Mouse (Mus musculus): ENCODE measurements around the gene Mrpl4.

The Mrpl4 gene

GRCm38 (mm10) chr9:21018600-21018999 is 16.1 kb downstream of the Mrpl4 start:
- no peak for DNase-seq

DNA sequence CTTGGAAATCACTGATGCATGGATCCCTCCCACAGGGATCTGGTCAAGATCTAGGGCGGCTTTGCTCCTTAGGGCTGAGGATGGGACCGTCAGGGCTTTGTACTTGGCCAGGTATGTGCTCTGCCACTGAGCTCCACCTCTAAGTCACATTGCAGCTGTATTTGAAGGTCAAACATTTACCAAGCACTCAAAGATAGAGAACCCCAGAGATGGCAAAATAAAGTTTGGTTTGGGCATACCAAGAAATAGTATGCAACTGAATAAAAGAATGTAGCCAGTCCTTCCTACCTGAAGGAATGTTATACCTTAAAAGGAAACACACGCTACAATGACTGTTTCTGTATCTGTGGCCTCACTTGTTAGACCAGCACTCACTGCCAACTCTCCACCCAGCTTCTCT is 18.8 kb downstream of the Mrpl4 start:
- no peak for DNase-seq

GRCm38 (mm10) chr9:21022288-21022687 is 19.8 kb downstream of the Mrpl4 start:
- no peak for DNase-seq

- no peak for DNase-seq
Measured at GRCm38 (mm10) chr9:21022726-21023125, 20.2 kb downstream of the Mrpl4 start.

DNA sequence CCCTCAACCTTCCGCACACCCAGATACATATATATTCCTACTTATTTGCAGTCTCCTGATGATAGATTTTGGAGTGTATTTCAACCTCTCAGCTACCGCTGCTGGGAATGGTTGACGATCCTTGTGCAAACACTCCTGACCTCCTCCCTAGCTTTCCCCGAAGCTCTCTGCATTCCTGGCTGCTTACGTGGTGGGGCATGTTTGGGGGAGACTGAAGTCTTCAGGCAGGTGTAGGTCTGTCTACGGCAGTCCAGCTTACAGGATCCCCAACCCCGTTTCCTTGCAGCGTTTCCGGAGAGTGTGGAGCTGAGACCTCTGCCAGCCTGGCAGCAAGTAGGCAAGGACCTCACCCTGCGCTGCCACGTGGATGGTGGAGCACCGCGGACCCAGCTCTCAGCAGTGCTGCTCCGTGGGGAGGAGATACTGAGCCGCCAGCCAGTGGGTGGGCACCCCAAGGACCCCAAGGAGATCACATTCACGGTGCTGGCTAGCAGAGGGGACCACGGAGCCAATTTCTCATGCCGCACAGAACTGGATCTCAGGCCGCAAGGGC is 22.8 kb downstream of the Mrpl4 start:
- DNase-seq = no peak

GRCm38 (mm10) chr9:21026849-21027248 is 24.3 kb downstream of the Mrpl4 start:
- DNase-seq = no peak

DNA sequence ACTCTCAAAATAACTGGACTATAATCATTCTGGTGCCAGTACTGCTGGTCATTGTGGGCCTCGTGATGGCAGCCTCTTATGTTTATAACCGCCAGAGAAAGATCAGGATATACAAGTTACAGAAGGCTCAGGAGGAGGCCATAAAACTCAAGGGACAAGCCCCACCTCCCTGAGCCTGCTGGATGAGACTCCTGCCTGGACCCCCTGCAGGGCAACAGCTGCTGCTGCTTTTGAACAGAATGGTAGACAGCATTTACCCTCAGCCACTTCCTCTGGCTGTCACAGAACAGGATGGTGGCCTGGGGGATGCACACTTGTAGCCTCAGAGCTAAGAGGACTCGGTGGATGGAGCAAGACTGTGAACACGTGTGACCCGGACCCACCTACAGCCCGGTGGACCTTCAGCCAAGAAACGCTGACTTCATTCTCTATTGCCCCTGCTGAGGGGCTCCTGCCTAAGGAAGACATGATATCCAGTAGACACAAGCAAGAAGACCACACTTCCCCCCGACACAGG is 25.3 kb downstream of the Mrpl4 start:
- no peak for DNase-seq

- no peak for DNase-seq
Measured at GRCm38 (mm10) chr9:21028560-21029110, 26.1 kb downstream of the Mrpl4 start.

DNA sequence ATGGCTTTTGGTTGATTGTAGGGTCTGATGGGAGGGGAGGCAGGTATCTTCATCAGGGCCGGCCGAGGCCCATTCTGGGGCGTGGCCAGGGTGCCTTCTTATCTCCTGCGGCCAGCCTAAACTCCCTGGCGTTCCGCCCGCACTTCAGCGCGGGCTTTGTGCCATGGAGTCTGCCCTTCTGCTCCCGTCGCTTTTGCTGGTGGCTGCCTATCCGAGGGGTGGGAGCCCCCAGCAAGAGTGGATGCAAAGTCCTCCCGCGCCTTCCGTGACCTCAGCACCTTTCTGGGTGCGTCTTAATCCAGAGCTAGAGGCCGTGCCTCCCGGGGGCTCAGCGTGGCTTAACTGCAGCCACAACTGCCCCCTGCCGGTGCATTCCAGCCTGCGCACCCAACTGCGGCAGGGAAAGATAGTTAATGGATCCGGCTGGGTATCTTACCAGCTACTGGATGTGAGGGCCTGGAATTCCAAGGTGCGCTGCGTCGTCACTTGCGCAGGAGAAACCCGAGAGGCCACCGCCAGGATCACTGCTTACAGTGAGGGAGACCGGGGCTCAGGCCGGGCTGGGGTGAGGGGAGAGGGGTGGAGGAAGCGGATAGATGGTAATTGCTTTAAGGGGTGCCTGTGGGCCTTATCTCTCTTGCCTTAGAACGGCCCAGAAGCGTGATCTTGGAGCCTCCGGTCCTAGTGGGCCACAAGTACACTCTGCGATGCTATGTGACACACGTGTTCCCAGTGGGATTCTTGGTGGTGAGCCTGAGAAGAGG is 26.9 kb downstream of the Mrpl4 start, which contains the start of gene Icam4:
Gene Icam4, plus strand, starts transcription at position 83 of the 764 bp plus-strand sequence.
- peak; percentile 90 to 92 for DNase-seq

DNA sequence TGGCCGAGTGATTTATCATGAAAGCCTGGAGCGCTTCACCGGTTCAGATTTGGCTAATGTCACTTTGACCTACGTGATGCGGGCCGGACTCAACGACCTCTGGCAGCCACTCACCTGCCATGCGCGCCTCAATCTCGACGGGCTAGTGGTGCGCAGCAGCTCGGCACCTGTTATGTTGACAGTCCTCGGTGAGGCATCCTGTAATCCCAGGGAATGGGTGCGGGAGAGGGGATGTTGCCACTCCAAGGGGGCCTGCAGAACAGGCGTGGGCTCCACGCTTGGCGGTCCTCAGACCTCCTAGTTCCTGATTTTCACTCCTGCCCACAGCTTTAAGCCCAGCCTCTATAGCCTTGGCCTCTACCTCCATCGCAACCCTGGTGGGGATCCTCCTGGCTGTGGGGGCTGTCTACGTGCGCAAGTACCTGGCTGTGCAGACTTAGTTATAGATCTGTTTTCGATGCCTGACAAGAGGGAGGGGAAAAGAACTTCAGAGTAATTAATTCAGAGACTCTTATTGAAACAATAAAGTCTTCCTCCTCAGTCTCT is 27.6 kb downstream of the Mrpl4 start:
- peak in 1 of 2 experiments; percentile 20 for DNase-seq

- peak; percentile 93 to 95 for DNase-seq
Measured at GRCm38 (mm10) chr9:21030781-21031250, 28.3 kb downstream of the Mrpl4 start.

GRCm38 (mm10) chr9:21031251-21031895 is 28.8 kb downstream of the Mrpl4 start:
- peak; percentile 65 to 81 for DNase-seq

- peak; percentile 37 to 45 for DNase-seq
Measured at GRCm38 (mm10) chr9:21031896-21032351, 29.4 kb downstream of the Mrpl4 start, which contains the start of gene Icam5. Icam5 (plus strand) TSS chr9:21032073.

GRCm38 (mm10) chr9:21032491-21032890 is 30.0 kb downstream of the Mrpl4 start:
- DNase-seq = no peak

GRCm38 (mm10) chr9:21033136-21033535 is 30.6 kb downstream of the Mrpl4 start:
- DNase-seq = peak; percentile 91 to 94

DNA sequence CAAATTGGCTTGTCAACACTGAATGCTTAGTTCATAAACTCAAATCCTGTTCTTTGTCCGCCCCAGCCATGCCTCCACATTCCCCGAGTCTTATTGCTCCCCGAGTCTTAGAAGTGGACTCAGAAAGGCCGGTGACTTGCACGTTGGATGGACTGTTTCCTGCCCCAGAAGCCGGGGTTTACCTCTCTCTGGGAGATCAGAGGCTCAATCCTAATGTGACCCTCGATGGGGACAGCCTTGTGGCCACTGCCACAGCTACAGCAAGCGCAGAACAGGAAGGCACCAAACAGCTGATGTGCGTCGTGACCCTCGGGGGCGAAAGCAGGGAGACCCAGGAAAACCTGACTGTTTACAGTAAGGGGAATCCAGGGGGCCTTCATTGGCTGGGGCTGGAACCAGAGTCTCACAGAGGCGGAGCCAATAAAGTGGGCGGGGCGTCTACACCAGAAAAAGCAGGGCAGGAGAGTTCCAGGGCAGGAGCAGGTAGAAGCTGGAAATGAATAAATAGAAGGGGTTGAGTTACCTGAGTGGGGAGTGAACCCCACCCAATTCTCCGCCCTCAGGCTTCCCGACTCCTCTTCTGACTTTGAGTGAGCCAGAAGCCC is 32.0 kb downstream of the Mrpl4 start:
- peak; percentile 57 to 62 for DNase-seq

DNA sequence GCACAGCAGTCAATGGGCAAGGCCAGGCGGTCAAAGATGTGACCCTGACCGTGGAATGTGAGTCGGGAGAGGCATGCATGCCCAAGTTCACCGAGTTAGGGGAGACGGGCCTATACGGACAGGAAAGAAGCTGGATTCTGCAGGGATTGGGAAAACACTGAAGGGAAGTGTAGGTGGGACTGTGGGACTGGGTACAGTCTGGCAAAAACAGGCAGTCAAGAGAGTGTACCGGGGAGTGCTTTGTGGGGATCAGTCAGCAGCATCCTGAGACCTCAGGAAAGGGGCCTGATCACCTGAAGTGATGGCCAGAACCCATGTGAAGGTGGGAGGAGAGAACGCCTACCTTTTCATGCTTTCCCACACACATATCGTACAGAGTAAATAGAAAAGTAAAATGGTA is 33.0 kb downstream of the Mrpl4 start:
- no peak for DNase-seq

- peak in 1 of 2 experiments; percentile 29 for DNase-seq
Measured at GRCm38 (mm10) chr9:21036161-21036560, 33.6 kb downstream of the Mrpl4 start.

DNA sequence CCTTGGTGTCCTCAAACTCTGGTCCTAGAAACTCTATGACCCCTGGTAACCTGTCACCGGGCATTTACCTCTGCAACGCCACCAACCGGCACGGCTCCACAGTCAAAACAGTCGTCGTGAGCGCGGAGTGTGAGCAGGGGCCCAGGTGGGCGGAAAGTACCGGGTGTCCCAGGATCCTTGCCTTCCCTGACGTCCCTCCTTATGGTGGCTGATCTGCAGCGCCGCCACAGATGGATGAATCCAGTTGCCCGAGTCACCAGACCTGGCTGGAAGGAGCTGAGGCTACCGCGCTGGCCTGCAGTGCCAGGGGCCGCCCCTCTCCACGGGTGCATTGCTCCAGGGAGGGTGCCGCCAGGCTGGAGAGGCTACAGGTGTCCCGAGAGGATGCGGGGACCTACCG is 34.1 kb downstream of the Mrpl4 start:
- DNase-seq = peak in 1 of 2 experiments; percentile 40

DNA sequence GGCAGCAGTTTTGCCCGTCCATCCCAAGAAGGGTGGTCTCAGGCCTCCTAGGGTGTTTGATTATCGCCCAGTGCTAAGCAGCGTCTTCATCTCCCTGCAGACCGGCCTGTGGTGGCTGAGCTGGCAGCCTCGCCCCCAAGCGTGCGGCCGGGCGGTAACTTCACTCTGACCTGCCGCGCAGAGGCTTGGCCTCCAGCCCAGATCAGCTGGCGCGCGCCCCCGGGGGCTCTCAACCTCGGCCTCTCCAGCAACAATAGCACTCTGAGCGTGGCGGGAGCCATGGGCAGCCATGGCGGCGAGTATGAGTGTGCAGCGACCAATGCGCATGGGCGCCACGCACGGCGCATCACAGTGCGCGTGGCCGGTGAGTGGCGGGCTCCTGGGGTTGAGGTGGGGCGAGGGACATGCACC is 34.9 kb downstream of the Mrpl4 start:
- DNase-seq = peak; percentile 69 to 79

DNA sequence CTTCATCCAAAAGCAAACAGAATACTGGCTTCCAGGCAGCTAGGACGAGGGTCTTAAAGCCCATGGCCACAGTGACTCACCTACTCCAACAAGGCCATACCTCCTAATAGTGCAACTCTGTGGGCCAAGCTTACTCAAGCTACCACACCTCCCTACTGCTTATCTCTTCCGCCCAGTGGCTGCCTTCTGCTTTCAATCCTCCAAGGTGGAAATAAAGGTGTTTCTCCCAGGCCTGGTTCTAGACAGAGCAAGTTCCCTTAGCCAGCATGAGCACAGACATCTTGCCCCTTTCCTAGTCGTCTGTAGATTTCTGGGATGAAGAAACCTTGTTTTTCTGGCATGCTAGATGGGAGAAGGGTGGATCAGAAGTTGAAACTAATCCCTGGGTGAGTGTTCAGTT is 37.2 kb downstream of the Mrpl4 start:
- DNase-seq = no peak

- DNase-seq = peak; percentile 34 to 54
Measured at GRCm38 (mm10) chr9:21041308-21041707, 38.8 kb downstream of the Mrpl4 start.

All from kidney, postnatal 4 days (tissue).